Mouse (Mus musculus) midbrain, embryonic 13.5 days (tissue): ENCODE data around the gene Nptx1. TPM values are rescaled to one million over a fixed set of nuclear protein-coding genes. Genes with fewer than 3 reads are reported as not detected.

Experiments
- ATAC-seq: fragments of 200-750 bp; cut with Nextera tagmentation; 2 replicates; pipeline ENCODE4 v1.8.0; 2017; ENCODE audit warnings: mild to moderate bottlenecking, moderate TSS enrichment, moderate library complexity
- H3K27ac ChIP-seq: fragments of 300-500 bp; sonication (generic); 2 replicates; pipeline ENCODE4 v1.5.1; 2015; ENCODE audit warnings: inconsistent platforms, mild to moderate bottlenecking, moderate library complexity
- H3K27me3 ChIP-seq: fragments of 300-500 bp; sonication (generic); 2 replicates; pipeline ENCODE4 v1.6.1; 2015; ENCODE audit warnings: mild to moderate bottlenecking, inconsistent platforms
- H3K36me3 ChIP-seq: fragments of 300-500 bp; sonication (generic); 2 replicates; pipeline ENCODE4 v1.6.1; 2015; ENCODE audit warnings: mild to moderate bottlenecking, inconsistent platforms
- H3K4me1 ChIP-seq: fragments of 300-500 bp; sonication (generic); replicated peaks from 2 replicates; pipeline ENCODE4 v1.6.1; 2015; ENCODE audit warnings: inconsistent platforms
- H3K4me2 ChIP-seq: fragments of 300-500 bp; sonication (generic); replicated peaks from 2 replicates; pipeline ENCODE4 v1.6.1; 2015; ENCODE audit warnings: moderate library complexity, mild to moderate bottlenecking, inconsistent platforms
- H3K4me3 ChIP-seq: fragments of 300-500 bp; sonication (generic); replicated peaks from 2 replicates; pipeline ENCODE4 v1.5.1; 2015; ENCODE audit warnings: mild to moderate bottlenecking, inconsistent platforms
- H3K9ac ChIP-seq: fragments of 300-500 bp; sonication (generic); replicated peaks from 2 replicates; pipeline ENCODE4 v1.6.1; 2015; ENCODE audit warnings: mild to moderate bottlenecking, inconsistent platforms
- H3K9me3 ChIP-seq: fragments of 300-500 bp; sonication (generic); 2 replicates; pipeline ENCODE4 v1.6.1; 2016; ENCODE audit warnings: mild to moderate bottlenecking, inconsistent platforms
- WGBS: fragments of 180-500 bp; shearing (Covaris S2); methylation state at CpG from one replicate; pipeline ENCODE4 v1.1.7; 2015; 5-methylcytosine and 5-hydroxymethylcytosine counted together
- polyA plus RNA-seq: library from polyadenylated mRNA; unstranded; fragments of >200 nt; fragmentation: Nextera tagmentation; extraction: Ambion mirVana; gene quantifications from 2 replicates; pipeline ENCODE4 v1.2.1, GENCODE M21; 2015

Gene Nptx1
- polyA plus RNA-seq, 1 experiment from 2014 or later: 8.6 TPM

- H3K36me3 ChIP-seq: no peaks in the 10 kb centered on the region
- H3K4me1 ChIP-seq: peaks cover 57% of the 10 kb centered on the region
- WGBS: 75% methylated on average over 9 of the region's 9 CpGs
Measured at GRCm38 (mm10) chr11:119563166-119563565, 15.6 kb upstream of the Nptx1 start.

GRCm38 (mm10) chr11:119562286-119562685, 14.7 kb upstream of the Nptx1 start:
- no peaks in the 10 kb centered on the region for H3K36me3 ChIP-seq
- peaks cover 65% of the 10 kb centered on the region for H3K4me1 ChIP-seq
- H3K4me3 ChIP-seq: no peak overlapping the region
- whole genome bisulfite sequencing: 31% methylated on average over 6 of the region's 6 CpGs
- no peak for ATAC-seq
- no peak overlapping the region for H3K9ac ChIP-seq
- H3K4me2 ChIP-seq: no peak overlapping the region
- H3K27ac ChIP-seq: no peak overlapping the region
- peaks cover 39% of the 10 kb centered on the region for H3K27me3 ChIP-seq
- no peaks in the 10 kb centered on the region for H3K9me3 ChIP-seq

More at GRCm38 (mm10) chr11:119563166-119563565, 15.6 kb upstream of the Nptx1 start:
- no peak for ATAC-seq
- Histone ChIP-seq H3K4me2 (no peak overlapping the region), H3K27ac (no peak overlapping the region), H3K9me3 (no peaks in the 10 kb centered on the region), H3K27me3 (peaks cover 38% of the 10 kb centered on the region), H3K9ac (no peak overlapping the region; the same call in 1 of the 2 replicates), H3K4me3 (no peak overlapping the region)

GRCm38 (mm10) chr11:119558870-119559610, 11.5 kb upstream of the Nptx1 start:
- ATAC-seq: peak; percentile 84
- Histone ChIP-seq H3K9ac (peak overlapping the region; percentile 44), H3K27me3 (peaks cover 56% of the 10 kb centered on the region), H3K4me3 (no peak overlapping the region), H3K4me2 (peak overlapping the region; percentile 40), H3K27ac (peak overlapping the region; percentile 96), H3K9me3 (no peaks in the 10 kb centered on the region), H3K4me1 (peaks cover 53% of the 10 kb centered on the region), H3K36me3 (no peaks in the 10 kb centered on the region)
- 0% methylated on average over 9 of the region's 9 CpGs for WGBS

- Histone ChIP-seq H3K9ac (peak overlapping the region; percentile 44), H3K36me3 (no peaks in the 10 kb centered on the region), H3K27me3 (peaks cover 56% of the 10 kb centered on the region), H3K4me2 (peak overlapping the region; percentile 40), H3K4me1 (peaks cover 45% of the 10 kb centered on the region), H3K4me3 (no peak overlapping the region), H3K9me3 (no peaks in the 10 kb centered on the region), H3K27ac (peak overlapping the region; percentile 96)
- ATAC-seq: peak; percentile 71
- WGBS: 7% methylated on average over 16 of the region's 17 CpGs
Measured at GRCm38 (mm10) chr11:119557940-119558869, 10.7 kb upstream of the Nptx1 start.

- no peak overlapping the region for H3K4me3 ChIP-seq
- H3K9ac ChIP-seq: no peak overlapping the region
- H3K4me2 ChIP-seq: no peak overlapping the region
- H3K4me1 ChIP-seq: peaks cover 47% of the 10 kb centered on the region
- H3K36me3 ChIP-seq: no peaks in the 10 kb centered on the region
- WGBS: 87% methylated on average over 7 of the region's 7 CpGs
- no peaks in the 10 kb centered on the region for H3K9me3 ChIP-seq
- H3K27me3 ChIP-seq: peaks cover 67% of the 10 kb centered on the region
- no peak for ATAC-seq
- H3K27ac ChIP-seq: no peak overlapping the region
Measured at GRCm38 (mm10) chr11:119555170-119555569, 7.6 kb upstream of the Nptx1 start.

- H3K4me1 ChIP-seq: peaks cover 43% of the 10 kb centered on the region
- H3K27me3 ChIP-seq: peaks cover 72% of the 10 kb centered on the region
- H3K4me2 ChIP-seq: no peak overlapping the region
- no peak overlapping the region for H3K9ac ChIP-seq
- WGBS: 89% methylated on average over 7 of the region's 7 CpGs
- H3K36me3 ChIP-seq: no peaks in the 10 kb centered on the region
- H3K27ac ChIP-seq: no peak overlapping the region
- no peak overlapping the region for H3K4me3 ChIP-seq
- ATAC-seq: no peak
- no peaks in the 10 kb centered on the region for H3K9me3 ChIP-seq
Measured at GRCm38 (mm10) chr11:119554706-119555105, 7.2 kb upstream of the Nptx1 start.

GRCm38 (mm10) chr11:119552902-119553802, 5.6 kb upstream of the Nptx1 start:
- 77% methylated on average over 9 of the region's 9 CpGs for WGBS
- peaks cover 43% of the 10 kb centered on the region for H3K4me1 ChIP-seq

GRCm38 (mm10) chr11:119552301-119552700, 4.7 kb upstream of the Nptx1 start:
- Histone ChIP-seq H3K4me3 (no peak overlapping the region), H3K4me2 (no peak overlapping the region), H3K4me1 (peaks cover 43% of the 10 kb centered on the region), H3K9ac (no peak overlapping the region), H3K9me3 (no peaks in the 10 kb centered on the region), H3K27me3 (peaks cover 87% of the 10 kb centered on the region), H3K36me3 (no peaks in the 10 kb centered on the region), H3K27ac (peak overlapping the region; percentile 30; the same call in 1 of the 2 replicates)
- no peak for ATAC-seq
- 67% methylated on average over 1 of the region's 1 CpGs for WGBS

More at GRCm38 (mm10) chr11:119552902-119553802, 5.6 kb upstream of the Nptx1 start:
- peak overlapping the region; percentile 30; the same call in 1 of the 2 replicates for H3K27ac ChIP-seq
- H3K27me3 ChIP-seq: peaks cover 86% of the 10 kb centered on the region
- no peak for ATAC-seq
- no peak overlapping the region for H3K9ac ChIP-seq
- no peaks in the 10 kb centered on the region for H3K9me3 ChIP-seq
- no peaks in the 10 kb centered on the region for H3K36me3 ChIP-seq
- no peak overlapping the region for H3K4me2 ChIP-seq
- no peak overlapping the region for H3K4me3 ChIP-seq

- H3K27ac ChIP-seq: no peak overlapping the region
- no peak for ATAC-seq
- H3K4me1 ChIP-seq: peaks cover 43% of the 10 kb centered on the region
Measured at GRCm38 (mm10) chr11:119551468-119551867, 3.9 kb upstream of the Nptx1 start.

GRCm38 (mm10) chr11:119550546-119551335, 3.2 kb upstream of the Nptx1 start:
- ATAC-seq: 0 out of 2 replicates have a peak, but pooled peaks have one; percentile 9
- no peak overlapping the region for H3K27ac ChIP-seq
- no peak overlapping the region for H3K4me3 ChIP-seq
- no peak overlapping the region for H3K4me2 ChIP-seq
- WGBS: 43% methylated on average over 10 of the region's 10 CpGs
- H3K4me1 ChIP-seq: peaks cover 50% of the 10 kb centered on the region
- H3K9me3 ChIP-seq: no peaks in the 10 kb centered on the region
- H3K36me3 ChIP-seq: no peaks in the 10 kb centered on the region
- peaks cover 88% of the 10 kb centered on the region for H3K27me3 ChIP-seq
- no peak overlapping the region for H3K9ac ChIP-seq

More at GRCm38 (mm10) chr11:119551468-119551867, 3.9 kb upstream of the Nptx1 start:
- WGBS: 48% methylated on average over 3 of the region's 3 CpGs
- no peak overlapping the region for H3K9ac ChIP-seq
- no peak overlapping the region for H3K4me2 ChIP-seq
- H3K9me3 ChIP-seq: no peaks in the 10 kb centered on the region
- H3K36me3 ChIP-seq: no peaks in the 10 kb centered on the region
- H3K4me3 ChIP-seq: no peak overlapping the region
- peaks cover 87% of the 10 kb centered on the region for H3K27me3 ChIP-seq
